Mouse (Mus musculus) neural tube, embryonic 14.5 days (tissue): Measurements from ENCODE around the gene Slc22a14. TPM values are rescaled to one million over a fixed set of nuclear protein-coding genes. Genes with fewer than 3 reads are reported as not detected.

Experiments used
- polyA plus RNA-seq: library from polyadenylated mRNA; unstranded; fragments of >200 nt; fragmentation: Nextera tagmentation; extraction: Ambion mirVana; gene quantifications from 2 replicates; pipeline ENCODE4 v1.2.1, GENCODE M21; 2014

Slc22a14 gene
- polyA plus RNA-seq, 1 experiment from 2014 or later = not detected

Other genes starting within 250 kb of the Slc22a14 start
- 3.1 and 4.8 TPM in 2 replicates for gene Acaa1b, start 208.5 kb downstream of the Slc22a14 start, polyA plus RNA-seq
- not detected in 2 replicates for gene Gm47289, start 206.4 kb downstream of the Slc22a14 start, polyA plus RNA-seq
- not detected in 2 replicates for gene Slc22a13, start 156.5 kb downstream of the Slc22a14 start, polyA plus RNA-seq
- 16.2 and 17.0 TPM in 2 replicates for gene Oxsr1, start 43.1 kb downstream of the Slc22a14 start, polyA plus RNA-seq
- gene Acaa1a, start 25.9 kb downstream of the Slc22a14 start, polyA plus RNA-seq = 95.4 and 100 TPM in 2 replicates
- 2.8 and 6.4 TPM in 2 replicates for gene Myd88, start 24.1 kb downstream of the Slc22a14 start, polyA plus RNA-seq
- gene Xylb, start 8.2 kb downstream of the Slc22a14 start, polyA plus RNA-seq = 2.5 and 3.8 TPM in 2 replicates
- 45.0 and 49.7 TPM in 2 replicates for gene Acvr2b, start 36.6 kb upstream of the Slc22a14 start, polyA plus RNA-seq
- 58.2 and 59.0 TPM in 2 replicates for gene Exog, start 79.4 kb upstream of the Slc22a14 start, polyA plus RNA-seq
- gene Scn5a, start 213.5 kb upstream of the Slc22a14 start, polyA plus RNA-seq = 0.27 and 0.28 TPM in 2 replicates